Mouse (Mus musculus) adrenal gland, adult 18-20 months (tissue): Measurements from ENCODE around the gene Pcolce. TPM values are rescaled to one million over a fixed set of nuclear protein-coding genes. Genes with fewer than 3 reads are reported as not detected.

Experiments
- DNase-seq, 2 experiments: peaks; one replicate each; pipeline ENCODE4 v3.0.0; 2021 to 2022; ENCODE audit warnings: low spot score in 2 of 2
- total RNA-seq, 2 experiments: library from RNA; stranded (reverse); gene quantifications; 1 replicate in 1 of 2; 2 replicates in 1 of 2; pipeline ENCODE4 v1.2.3; 2021

Gene Pcolce
- total RNA-seq, 2 experiments from 2014 or later, result 667 to 880 TPM

GRCm38 (mm10) chr5:137598100-137598826, 15.3 kb downstream of the Pcolce start:
- no peak for DNase-seq

- no peak for DNase-seq
Measured at GRCm38 (mm10) chr5:137597625-137598024, 16.0 kb downstream of the Pcolce start.

- DNase-seq, result no peak
Measured at GRCm38 (mm10) chr5:137596601-137597261, 16.9 kb downstream of the Pcolce start.

- DNase-seq, result no peak
Measured at GRCm38 (mm10) chr5:137595921-137596320, 17.7 kb downstream of the Pcolce start.

GRCm38 (mm10) chr5:137590507-137590906, 23.1 kb downstream of the Pcolce start:
- DNase-seq, result no peak

- peak; percentile 66 to 70 for DNase-seq
Measured at GRCm38 (mm10) chr5:137584976-137585375, 28.6 kb downstream of the Pcolce start.

GRCm38 (mm10) chr5:137583670-137584169, 29.9 kb downstream of the Pcolce start:
- DNase-seq, result no peak

- DNase-seq, result no peak
Measured at GRCm38 (mm10) chr5:137582702-137583101, 30.9 kb downstream of the Pcolce start.

- DNase-seq, result no peak
Measured at GRCm38 (mm10) chr5:137580246-137580645, 33.3 kb downstream of the Pcolce start.

- DNase-seq, result peak; percentile 31 to 44
Measured at GRCm38 (mm10) chr5:137574470-137574901, 39.1 kb downstream of the Pcolce start.

- no peak for DNase-seq
Measured at GRCm38 (mm10) chr5:137570691-137571586, 42.6 kb downstream of the Pcolce start.

GRCm38 (mm10) chr5:137570181-137570580, 43.4 kb downstream of the Pcolce start:
- no peak for DNase-seq

GRCm38 (mm10) chr5:137569665-137570064, 43.9 kb downstream of the Pcolce start, which contains the start of gene Tfr2:
Gene Tfr2, plus strand, starts transcription at chr5:137569840.
- peak in 1 of 2 experiments; percentile 53 for DNase-seq

GRCm38 (mm10) chr5:137569031-137569430, 44.6 kb downstream of the Pcolce start:
- no peak for DNase-seq

- no peak for DNase-seq
Measured at GRCm38 (mm10) chr5:137568223-137568798, 45.3 kb downstream of the Pcolce start.

GRCm38 (mm10) chr5:137566416-137566815, 47.2 kb downstream of the Pcolce start:
- no peak for DNase-seq

- DNase-seq, result no peak
Measured at GRCm38 (mm10) chr5:137565744-137566143, 47.8 kb downstream of the Pcolce start.

GRCm38 (mm10) chr5:137562965-137563364, 50.6 kb downstream of the Pcolce start:
- no peak for DNase-seq

- DNase-seq, result no peak
Measured at GRCm38 (mm10) chr5:137561556-137561955, 52.0 kb downstream of the Pcolce start.
